Mouse (Mus musculus) duodenum, adult 2 months (tissue): ENCODE data around the gene Vmn2r113. TPM values are rescaled to one million over a fixed set of nuclear protein-coding genes. Genes with fewer than 3 reads are reported as not detected.

Source experiments
- polyA plus RNA-seq: library from polyadenylated mRNA; depleted of rRNA; stranded (reverse); fragments of >200 nt; gene quantifications from 2 replicates; pipeline ENCODE4 v1.2.3, GENCODE M21; 2012; ENCODE audit warnings: low replicate concordance; rRNA removed

Gene Vmn2r113
- polyA plus RNA-seq = not detected in 2 replicates

GRCm38 (mm10) chr17:22942684-22943083 lies at the start of gene Vmn2r113:
Gene Vmn2r113 (plus strand): TSS chr17:22942984.

Other genes with a start within 250 kb of the Vmn2r113 start
- gene Zfp945, start 75.8 kb upstream of the Vmn2r113 start, polyA plus RNA-seq = 0.27 and 0.37 TPM in 2 replicates
- gene Vmn2r-ps130, start 118.2 kb downstream of the Vmn2r113 start, polyA plus RNA-seq = not detected in 2 replicates